Mouse (Mus musculus) midbrain, embryonic 13.5 days (tissue): ENCODE measurements around the gene Spata16. TPM values are rescaled to one million over a fixed set of nuclear protein-coding genes. Genes with fewer than 3 reads are reported as not detected.

ENCODE experiments used
- ATAC-seq: fragments of 200-750 bp; cut with Nextera tagmentation; 2 replicates; pipeline ENCODE4 v1.8.0; 2017; ENCODE audit warnings: mild to moderate bottlenecking, moderate TSS enrichment, moderate library complexity
- H3K27ac ChIP-seq: fragments of 300-500 bp; sonication (generic); 2 replicates; pipeline ENCODE4 v1.5.1; 2015; ENCODE audit warnings: inconsistent platforms, mild to moderate bottlenecking, moderate library complexity
- H3K27me3 ChIP-seq: fragments of 300-500 bp; sonication (generic); 2 replicates; pipeline ENCODE4 v1.6.1; 2015; ENCODE audit warnings: mild to moderate bottlenecking, inconsistent platforms
- H3K36me3 ChIP-seq: fragments of 300-500 bp; sonication (generic); 2 replicates; pipeline ENCODE4 v1.6.1; 2015; ENCODE audit warnings: mild to moderate bottlenecking, inconsistent platforms
- H3K4me1 ChIP-seq: fragments of 300-500 bp; sonication (generic); replicated peaks from 2 replicates; pipeline ENCODE4 v1.6.1; 2015; ENCODE audit warnings: inconsistent platforms
- H3K4me2 ChIP-seq: fragments of 300-500 bp; sonication (generic); replicated peaks from 2 replicates; pipeline ENCODE4 v1.6.1; 2015; ENCODE audit warnings: moderate library complexity, mild to moderate bottlenecking, inconsistent platforms
- H3K4me3 ChIP-seq: fragments of 300-500 bp; sonication (generic); replicated peaks from 2 replicates; pipeline ENCODE4 v1.5.1; 2015; ENCODE audit warnings: mild to moderate bottlenecking, inconsistent platforms
- H3K9ac ChIP-seq: fragments of 300-500 bp; sonication (generic); replicated peaks from 2 replicates; pipeline ENCODE4 v1.6.1; 2015; ENCODE audit warnings: mild to moderate bottlenecking, inconsistent platforms
- H3K9me3 ChIP-seq: fragments of 300-500 bp; sonication (generic); 2 replicates; pipeline ENCODE4 v1.6.1; 2016; ENCODE audit warnings: mild to moderate bottlenecking, inconsistent platforms
- WGBS: fragments of 180-500 bp; shearing (Covaris S2); methylation state at CpG from one replicate; pipeline ENCODE4 v1.1.7; 2015; 5-methylcytosine and 5-hydroxymethylcytosine counted together
- polyA plus RNA-seq: library from polyadenylated mRNA; unstranded; fragments of >200 nt; fragmentation: Nextera tagmentation; extraction: Ambion mirVana; gene quantifications from 2 replicates; pipeline ENCODE4 v1.2.1, GENCODE M21; 2015

The Spata16 gene
- polyA plus RNA-seq, 1 experiment from 2014 or later, result not detected

- no peak overlapping the region for H3K4me3 ChIP-seq
- H3K36me3 ChIP-seq, result no peaks in the 10 kb centered on the region
- H3K9me3 ChIP-seq, result no peaks in the 10 kb centered on the region
- no peaks in the 10 kb centered on the region for H3K4me1 ChIP-seq
- H3K9ac ChIP-seq, result no peak overlapping the region
- no peak for ATAC-seq
- no peak overlapping the region for H3K4me2 ChIP-seq
- no peaks in the 10 kb centered on the region for H3K27me3 ChIP-seq
- WGBS, result 85% methylated on average over 2 of the region's 2 CpGs
- no peak overlapping the region for H3K27ac ChIP-seq
Measured at GRCm38 (mm10) chr3:26750492-26750891, 113.1 kb downstream of the Spata16 start.

GRCm38 (mm10) chr3:26752441-26752840 lies 115.0 kb downstream of the Spata16 start:
- Histone ChIP-seq H3K9ac (no peak overlapping the region), H3K36me3 (no peaks in the 10 kb centered on the region), H3K27ac (no peak overlapping the region), H3K4me3 (no peak overlapping the region), H3K27me3 (no peaks in the 10 kb centered on the region), H3K9me3 (no peaks in the 10 kb centered on the region), H3K4me1 (no peaks in the 10 kb centered on the region), H3K4me2 (no peak overlapping the region)
- WGBS, result 86% methylated on average over 6 of the region's 6 CpGs
- no peak for ATAC-seq

- no peak overlapping the region for H3K27ac ChIP-seq
- peaks cover 7% of the 10 kb centered on the region for H3K4me1 ChIP-seq
- H3K4me2 ChIP-seq, result no peak overlapping the region
- H3K9ac ChIP-seq, result no peak overlapping the region
- no peak for ATAC-seq
- 85% methylated on average over 12 of the region's 12 CpGs for WGBS
- no peaks in the 10 kb centered on the region for H3K36me3 ChIP-seq
- no peaks in the 10 kb centered on the region for H3K9me3 ChIP-seq
- H3K27me3 ChIP-seq, result no peaks in the 10 kb centered on the region
- H3K4me3 ChIP-seq, result no peak overlapping the region
Measured at GRCm38 (mm10) chr3:26793334-26794101, 156.1 kb downstream of the Spata16 start.

GRCm38 (mm10) chr3:26795851-26796538 lies 158.6 kb downstream of the Spata16 start:
- peak; percentile 82 for ATAC-seq
- Histone ChIP-seq H3K36me3 (no peaks in the 10 kb centered on the region), H3K9me3 (no peaks in the 10 kb centered on the region), H3K9ac (no peak overlapping the region), H3K4me2 (no peak overlapping the region), H3K4me1 (peaks cover 7% of the 10 kb centered on the region), H3K4me3 (no peak overlapping the region), H3K27ac (0 out of 2 replicates have a peak overlapping the region, but pooled peaks have one; percentile 5), H3K27me3 (no peaks in the 10 kb centered on the region)
- WGBS, result 46% methylated on average over 7 of the region's 7 CpGs

- H3K9me3 ChIP-seq, result no peaks in the 10 kb centered on the region
- 81% methylated on average over 1 of the region's 1 CpGs for WGBS
- H3K36me3 ChIP-seq, result no peaks in the 10 kb centered on the region
- H3K4me3 ChIP-seq, result no peak overlapping the region
- H3K4me2 ChIP-seq, result no peak overlapping the region
- H3K27me3 ChIP-seq, result no peaks in the 10 kb centered on the region
- ATAC-seq, result no peak
- no peak overlapping the region for H3K9ac ChIP-seq
- peaks cover 7% of the 10 kb centered on the region for H3K4me1 ChIP-seq
- no peak overlapping the region for H3K27ac ChIP-seq
Measured at GRCm38 (mm10) chr3:26796954-26797353, 159.5 kb downstream of the Spata16 start.

- ATAC-seq, result no peak
- 89% methylated on average over 8 of the region's 8 CpGs for WGBS
- Histone ChIP-seq H3K27me3 (no peaks in the 10 kb centered on the region), H3K4me3 (no peak overlapping the region), H3K9ac (no peak overlapping the region), H3K4me1 (no peaks in the 10 kb centered on the region), H3K36me3 (no peaks in the 10 kb centered on the region), H3K4me2 (no peak overlapping the region), H3K9me3 (no peaks in the 10 kb centered on the region), H3K27ac (no peak overlapping the region)
Measured at GRCm38 (mm10) chr3:26814307-26814706, 176.9 kb downstream of the Spata16 start.

GRCm38 (mm10) chr3:26815764-26816163 lies 178.3 kb downstream of the Spata16 start:
- H3K9me3 ChIP-seq, result no peaks in the 10 kb centered on the region
- H3K4me3 ChIP-seq, result no peak overlapping the region
- H3K4me2 ChIP-seq, result no peak overlapping the region
- H3K27ac ChIP-seq, result no peak overlapping the region
- no peak for ATAC-seq
- no peak overlapping the region for H3K9ac ChIP-seq
- H3K4me1 ChIP-seq, result no peaks in the 10 kb centered on the region
- 96% methylated on average over 5 of the region's 5 CpGs for WGBS
- H3K27me3 ChIP-seq, result 0 out of 2 replicates have a peak, but pooled peaks cover 3% of the 10 kb centered on the region
- no peaks in the 10 kb centered on the region for H3K36me3 ChIP-seq

GRCm38 (mm10) chr3:26819398-26819797 lies 182.0 kb downstream of the Spata16 start:
- no peak overlapping the region for H3K4me3 ChIP-seq
- no peaks in the 10 kb centered on the region for H3K36me3 ChIP-seq
- no peak overlapping the region for H3K9ac ChIP-seq
- WGBS, result 45% methylated on average over 5 of the region's 5 CpGs
- H3K27ac ChIP-seq, result no peak overlapping the region
- H3K9me3 ChIP-seq, result no peaks in the 10 kb centered on the region
- peaks cover 5% of the 10 kb centered on the region; the same call in 1 of the 2 replicates for H3K4me1 ChIP-seq
- no peak for ATAC-seq
- H3K27me3 ChIP-seq, result 0 out of 2 replicates have a peak, but pooled peaks cover 3% of the 10 kb centered on the region
- no peak overlapping the region for H3K4me2 ChIP-seq

- Histone ChIP-seq H3K4me2 (no peak overlapping the region), H3K9ac (no peak overlapping the region), H3K4me3 (no peak overlapping the region), H3K9me3 (no peaks in the 10 kb centered on the region), H3K27ac (no peak overlapping the region), H3K4me1 (peaks cover 15% of the 10 kb centered on the region), H3K36me3 (no peaks in the 10 kb centered on the region), H3K27me3 (no peaks in the 10 kb centered on the region)
- WGBS, result 69% methylated on average over 7 of the region's 7 CpGs
- peak; percentile 66 for ATAC-seq
Measured at GRCm38 (mm10) chr3:26826958-26827839, 189.8 kb downstream of the Spata16 start.

GRCm38 (mm10) chr3:26832954-26833353 lies 195.5 kb downstream of the Spata16 start:
- H3K4me2 ChIP-seq, result no peak overlapping the region
- no peak for ATAC-seq
- no peak overlapping the region for H3K9ac ChIP-seq
- H3K36me3 ChIP-seq, result no peaks in the 10 kb centered on the region
- H3K27me3 ChIP-seq, result no peaks in the 10 kb centered on the region
- peaks cover 31% of the 10 kb centered on the region for H3K4me1 ChIP-seq
- H3K27ac ChIP-seq, result no peak overlapping the region
- H3K4me3 ChIP-seq, result no peak overlapping the region
- WGBS, result 76% methylated on average over 5 of the region's 5 CpGs
- H3K9me3 ChIP-seq, result no peaks in the 10 kb centered on the region

GRCm38 (mm10) chr3:26834178-26835050 lies 197.0 kb downstream of the Spata16 start:
- 56% methylated on average over 21 of the region's 21 CpGs for WGBS
- H3K9me3 ChIP-seq, result no peaks in the 10 kb centered on the region
- ATAC-seq, result peak; percentile 80
- peak overlapping the region; percentile 71 for H3K27ac ChIP-seq
- H3K4me1 ChIP-seq, result peaks cover 34% of the 10 kb centered on the region
- no peak overlapping the region for H3K4me2 ChIP-seq
- H3K36me3 ChIP-seq, result no peaks in the 10 kb centered on the region
- H3K27me3 ChIP-seq, result no peaks in the 10 kb centered on the region
- H3K9ac ChIP-seq, result no peak overlapping the region
- H3K4me3 ChIP-seq, result no peak overlapping the region
